Mouse (Mus musculus) liver, embryonic 15.5 days (tissue): ENCODE results near the gene Mrpl1. TPM values are rescaled to one million over a fixed set of nuclear protein-coding genes. Genes with fewer than 3 reads are reported as not detected.

Source experiments
- ATAC-seq: fragments of 200-750 bp; cut with Nextera tagmentation; 2 replicates; pipeline ENCODE4 v1.8.0; 2017; ENCODE audit warnings: moderate number of reproducible peaks, mild to moderate bottlenecking, moderate library complexity; ENCODE audit not compliant: insufficient read depth
- H3K27ac ChIP-seq: fragments of 300-500 bp; sonication (generic); replicated peaks from 2 replicates; pipeline ENCODE4 v1.5.1; 2015; ENCODE audit warnings: mild to moderate bottlenecking, inconsistent platforms
- H3K27me3 ChIP-seq: fragments of 300-500 bp; sonication (generic); 2 replicates; pipeline ENCODE4 v1.6.1; 2015; ENCODE audit warnings: mild to moderate bottlenecking, inconsistent platforms
- H3K36me3 ChIP-seq: fragments of 300-500 bp; sonication (generic); replicated peaks from 2 replicates; pipeline ENCODE4 v1.6.1; 2015; ENCODE audit warnings: moderate library complexity, mild to moderate bottlenecking, inconsistent platforms
- H3K4me1 ChIP-seq: fragments of 300-500 bp; sonication (generic); replicated peaks from 2 replicates; pipeline ENCODE4 v1.6.1; 2015; ENCODE audit warnings: inconsistent platforms
- H3K4me2 ChIP-seq: fragments of 300-500 bp; sonication (generic); 2 replicates; pipeline ENCODE4 v1.6.1; 2015; ENCODE audit warnings: moderate library complexity, mild to moderate bottlenecking, inconsistent platforms
- H3K4me3 ChIP-seq: fragments of 300-500 bp; sonication (generic); replicated peaks from 2 replicates; pipeline ENCODE4 v1.5.1; 2015; ENCODE audit warnings: mild to moderate bottlenecking, inconsistent platforms
- H3K9ac ChIP-seq: fragments of 300-500 bp; sonication (generic); 2 replicates; pipeline ENCODE4 v1.6.1; 2015; ENCODE audit warnings: moderate library complexity, mild to moderate bottlenecking, inconsistent platforms
- H3K9me3 ChIP-seq: fragments of 300-500 bp; sonication (generic); replicated peaks from 2 replicates; pipeline ENCODE4 v1.6.1; 2016; ENCODE audit warnings: inconsistent platforms
- WGBS: fragments of 180-500 bp; shearing (Covaris S2); methylation state at CpG from one replicate; pipeline ENCODE4 v1.1.7; 2015; ENCODE audit warnings: mixed read lengths; ENCODE audit not compliant: insufficient replicate concordance; 5-methylcytosine and 5-hydroxymethylcytosine counted together
- polyA plus RNA-seq: library from polyadenylated mRNA; unstranded; fragments of >200 nt; fragmentation: Nextera tagmentation; extraction: Ambion mirVana; gene quantifications from 2 replicates; pipeline ENCODE4 v1.2.1, GENCODE M21; 2015

Mrpl1 gene
- polyA plus RNA-seq, 1 experiment from 2014 or later: 14.5 TPM

- Histone ChIP-seq H3K27me3 (no peaks in the 10 kb centered on the region), H3K9ac (no peak overlapping the region), H3K4me3 (no peak overlapping the region), H3K27ac (no peak overlapping the region), H3K9me3 (no peaks in the 10 kb centered on the region), H3K36me3 (peaks cover 7% of the 10 kb centered on the region), H3K4me1 (no peaks in the 10 kb centered on the region), H3K4me2 (no peak overlapping the region)
- 44% methylated on average over 1 of the region's 1 CpGs for WGBS
- ATAC-seq: no peak
Measured at GRCm38 (mm10) chr5:96244511-96244910, 35.2 kb downstream of the Mrpl1 start.

GRCm38 (mm10) chr5:96253995-96254394 is 44.7 kb downstream of the Mrpl1 start:
- H3K36me3 ChIP-seq: no peaks in the 10 kb centered on the region
- no peaks in the 10 kb centered on the region for H3K9me3 ChIP-seq
- H3K4me3 ChIP-seq: no peak overlapping the region
- H3K9ac ChIP-seq: no peak overlapping the region
- no peak for ATAC-seq
- H3K27ac ChIP-seq: no peak overlapping the region
- no peak overlapping the region for H3K4me2 ChIP-seq
- WGBS: 52% methylated on average over 2 of the region's 2 CpGs
- H3K27me3 ChIP-seq: no peaks in the 10 kb centered on the region
- H3K4me1 ChIP-seq: no peaks in the 10 kb centered on the region

GRCm38 (mm10) chr5:96255166-96255565 is 45.9 kb downstream of the Mrpl1 start:
- Histone ChIP-seq H3K4me1 (no peaks in the 10 kb centered on the region), H3K36me3 (no peaks in the 10 kb centered on the region), H3K9ac (no peak overlapping the region), H3K4me3 (no peak overlapping the region), H3K27ac (no peak overlapping the region), H3K27me3 (no peaks in the 10 kb centered on the region), H3K9me3 (no peaks in the 10 kb centered on the region), H3K4me2 (no peak overlapping the region)
- ATAC-seq: no peak
- 57% methylated on average over 3 of the region's 3 CpGs for WGBS

GRCm38 (mm10) chr5:96258210-96258609 is 48.9 kb downstream of the Mrpl1 start:
- H3K9ac ChIP-seq: no peak overlapping the region
- no peak overlapping the region for H3K4me2 ChIP-seq
- WGBS: 79% methylated on average over 5 of the region's 5 CpGs
- no peak overlapping the region for H3K4me3 ChIP-seq
- no peak overlapping the region for H3K27ac ChIP-seq
- ATAC-seq: no peak
- H3K27me3 ChIP-seq: no peaks in the 10 kb centered on the region
- no peaks in the 10 kb centered on the region for H3K4me1 ChIP-seq
- 0 out of 2 replicates have a peak, but pooled peaks cover 7% of the 10 kb centered on the region for H3K36me3 ChIP-seq
- H3K9me3 ChIP-seq: no peaks in the 10 kb centered on the region

- H3K4me2 ChIP-seq: no peak overlapping the region
- H3K27ac ChIP-seq: no peak overlapping the region
- H3K36me3 ChIP-seq: peaks cover 24% of the 10 kb centered on the region; the same call in 1 of the 2 replicates
- no peaks in the 10 kb centered on the region for H3K27me3 ChIP-seq
- H3K9me3 ChIP-seq: no peaks in the 10 kb centered on the region
- no peak overlapping the region for H3K4me3 ChIP-seq
- H3K9ac ChIP-seq: no peak overlapping the region
- WGBS: 47% methylated on average over 3 of the region's 3 CpGs
- no peaks in the 10 kb centered on the region for H3K4me1 ChIP-seq
- ATAC-seq: no peak
Measured at GRCm38 (mm10) chr5:96267017-96267702, 57.9 kb downstream of the Mrpl1 start.

GRCm38 (mm10) chr5:96271070-96271469 is 61.8 kb downstream of the Mrpl1 start:
- no peaks in the 10 kb centered on the region for H3K9me3 ChIP-seq
- no peak overlapping the region for H3K9ac ChIP-seq
- 70% methylated on average over 6 of the region's 6 CpGs for WGBS
- H3K36me3 ChIP-seq: no peaks in the 10 kb centered on the region
- no peak overlapping the region for H3K4me2 ChIP-seq
- ATAC-seq: no peak
- H3K4me3 ChIP-seq: no peak overlapping the region
- no peak overlapping the region for H3K27ac ChIP-seq
- H3K4me1 ChIP-seq: no peaks in the 10 kb centered on the region
- H3K27me3 ChIP-seq: no peaks in the 10 kb centered on the region

- Histone ChIP-seq H3K27ac (no peak overlapping the region), H3K9me3 (no peaks in the 10 kb centered on the region), H3K36me3 (no peaks in the 10 kb centered on the region), H3K4me3 (no peak overlapping the region), H3K9ac (no peak overlapping the region), H3K4me1 (no peaks in the 10 kb centered on the region), H3K27me3 (no peaks in the 10 kb centered on the region), H3K4me2 (no peak overlapping the region)
- no peak for ATAC-seq
- WGBS: 68% methylated on average over 8 of the region's 8 CpGs
Measured at GRCm38 (mm10) chr5:96305786-96306185, 96.5 kb downstream of the Mrpl1 start.

GRCm38 (mm10) chr5:96306271-96306670 is 97.0 kb downstream of the Mrpl1 start:
- Histone ChIP-seq H3K4me3 (no peak overlapping the region), H3K9ac (no peak overlapping the region), H3K27ac (no peak overlapping the region), H3K9me3 (no peaks in the 10 kb centered on the region), H3K4me2 (no peak overlapping the region), H3K4me1 (no peaks in the 10 kb centered on the region), H3K27me3 (no peaks in the 10 kb centered on the region), H3K36me3 (no peaks in the 10 kb centered on the region)
- WGBS: 36% methylated on average over 1 of the region's 1 CpGs
- no peak for ATAC-seq

- H3K36me3 ChIP-seq: no peaks in the 10 kb centered on the region
Measured at GRCm38 (mm10) chr5:96306826-96307225, 97.5 kb downstream of the Mrpl1 start.

GRCm38 (mm10) chr5:96308086-96308485 is 98.8 kb downstream of the Mrpl1 start:
- Histone ChIP-seq H3K4me1 (no peaks in the 10 kb centered on the region), H3K36me3 (no peaks in the 10 kb centered on the region), H3K27me3 (no peaks in the 10 kb centered on the region), H3K4me3 (no peak overlapping the region), H3K27ac (no peak overlapping the region), H3K9me3 (no peaks in the 10 kb centered on the region), H3K4me2 (no peak overlapping the region), H3K9ac (no peak overlapping the region)
- 77% methylated on average over 13 of the region's 13 CpGs for WGBS
- ATAC-seq: no peak

More at GRCm38 (mm10) chr5:96306826-96307225, 97.5 kb downstream of the Mrpl1 start:
- Histone ChIP-seq H3K27ac (no peak overlapping the region), H3K9ac (no peak overlapping the region), H3K4me3 (no peak overlapping the region), H3K4me2 (no peak overlapping the region), H3K9me3 (no peaks in the 10 kb centered on the region), H3K27me3 (no peaks in the 10 kb centered on the region), H3K4me1 (no peaks in the 10 kb centered on the region)
- ATAC-seq: no peak
- 57% methylated on average over 5 of the region's 5 CpGs for WGBS

GRCm38 (mm10) chr5:96308645-96309044 is 99.4 kb downstream of the Mrpl1 start:
- H3K4me1 ChIP-seq: no peaks in the 10 kb centered on the region
- H3K9ac ChIP-seq: no peak overlapping the region
- H3K36me3 ChIP-seq: no peaks in the 10 kb centered on the region
- ATAC-seq: no peak
- H3K27me3 ChIP-seq: no peaks in the 10 kb centered on the region
- no peak overlapping the region for H3K27ac ChIP-seq
- H3K9me3 ChIP-seq: no peaks in the 10 kb centered on the region
- no peak overlapping the region for H3K4me2 ChIP-seq
- 71% methylated on average over 5 of the region's 5 CpGs for WGBS
- no peak overlapping the region for H3K4me3 ChIP-seq

- no peak overlapping the region for H3K4me2 ChIP-seq
- H3K36me3 ChIP-seq: no peaks in the 10 kb centered on the region
- H3K4me3 ChIP-seq: no peak overlapping the region
- H3K27ac ChIP-seq: no peak overlapping the region
- no peaks in the 10 kb centered on the region for H3K4me1 ChIP-seq
- no peak for ATAC-seq
- H3K9me3 ChIP-seq: no peaks in the 10 kb centered on the region
- H3K9ac ChIP-seq: no peak overlapping the region
- WGBS: 77% methylated on average over 5 of the region's 5 CpGs
- no peaks in the 10 kb centered on the region for H3K27me3 ChIP-seq
Measured at GRCm38 (mm10) chr5:96309566-96309965, 100.3 kb downstream of the Mrpl1 start.
